Mouse (Mus musculus): Measurements from ENCODE around the gene Cdk2ap1. TPM values are rescaled to one million over a fixed set of nuclear protein-coding genes. Genes with fewer than 3 reads are reported as not detected.
A peak's percentile ranks its signal among the peaks of the same experiment; 100 is the strongest.
"Not testable (repeated sequence)": the region's sequence is repeated elsewhere in the genome, so short reads cannot be mapped to it uniquely, and the experiment has no call there.

Gene Cdk2ap1
- polyA plus RNA-seq, 1 experiment from 2014 or later: 53.7 TPM

DNA sequence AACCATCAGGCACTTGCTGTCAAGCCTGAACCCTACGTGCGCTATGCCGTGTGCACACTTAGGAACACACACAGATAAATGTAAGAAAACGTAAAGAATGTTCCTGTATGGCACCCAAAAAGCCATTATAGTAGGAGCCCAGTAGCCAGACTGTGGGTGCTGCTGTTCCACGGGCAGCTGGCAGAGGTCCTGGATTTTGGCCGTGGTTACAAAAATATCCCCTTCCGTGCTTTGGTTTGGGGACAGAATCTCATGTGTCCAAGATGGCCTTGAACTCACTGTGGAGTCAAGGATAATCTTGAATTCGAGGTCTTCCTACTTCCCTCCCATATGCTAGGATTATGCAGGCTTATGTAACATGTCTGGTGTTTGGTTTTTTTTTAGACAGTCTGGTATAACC lies 20.0 kb downstream of the Cdk2ap1 start:
- no peak overlapping the region for H3K27ac ChIP-seq (ENCODE audit: low read length)
- WGBS: 77% methylated on average over 8 of the region's 8 CpGs

DNA sequence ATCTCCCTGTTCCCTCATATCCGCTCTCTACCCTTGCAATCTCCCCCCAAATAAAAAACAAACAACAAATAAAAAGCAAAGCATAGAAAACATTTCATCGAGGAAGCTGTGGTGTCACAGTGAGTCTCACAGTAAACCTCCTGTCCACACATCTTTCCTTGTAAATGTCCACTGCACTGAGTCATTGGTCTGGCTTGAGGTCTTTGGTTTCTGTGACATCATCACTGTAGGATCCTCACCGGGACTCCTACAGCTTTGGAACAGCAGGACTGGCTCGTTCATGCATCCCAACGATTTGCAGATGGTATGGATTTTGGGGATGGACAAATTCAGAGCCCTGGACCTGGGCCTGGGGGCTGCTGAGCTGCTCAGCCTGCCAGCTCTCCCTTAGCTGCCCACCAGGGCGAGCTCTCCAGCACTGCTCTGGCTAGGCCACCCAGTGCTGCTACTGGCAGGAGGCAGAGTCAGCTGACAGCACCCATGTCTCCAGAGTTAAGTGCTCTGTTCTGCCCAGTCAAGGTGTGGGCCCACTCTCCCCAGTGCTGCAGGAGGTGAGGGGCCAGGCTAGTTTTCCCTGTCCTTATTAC lies 21.0 kb downstream of the Cdk2ap1 start:
- H3K4me2 ChIP-seq (replicated peaks; ENCODE audit: low read depth, low read length); H3K27me3 ChIP-seq (ENCODE audit: control insufficient read depth, insufficient read depth, low read length); H3K9me3 ChIP-seq (ENCODE audit: control insufficient read depth, low read depth, low read length); H3K27ac ChIP-seq (ENCODE audit: low read length); H3K9ac ChIP-seq (replicated peaks; ENCODE audit: low read depth, low read length); H3K4me3 ChIP-seq (ENCODE audit: low read depth, low read length): not testable (repeated sequence)
- WGBS: 67% methylated on average over 6 of the region's 6 CpGs
- Histone ChIP-seq H3K36me3 (ENCODE audit: control insufficient read depth, insufficient read depth, low read length) (peaks cover 19% of the 10 kb centered on the region), H3K4me1 (ENCODE audit: control insufficient read depth, insufficient read depth, low read length) (peaks cover 13% of the 10 kb centered on the region)
- 0 out of 2 replicates have a peak, but pooled peaks have one; percentile 29 for ATAC-seq (ENCODE audit: insufficient number of reproducible peaks, insufficient read depth, low FRiP score, low read depth)

More for the DNA sequence above, 20.0 kb downstream of the Cdk2ap1 start:
- no peak for ATAC-seq (ENCODE audit: insufficient number of reproducible peaks, insufficient read depth, low FRiP score, low read depth)
- H3K9ac ChIP-seq (replicated peaks; ENCODE audit: low read depth, low read length): no peak overlapping the region
- H3K4me2 ChIP-seq (replicated peaks; ENCODE audit: low read depth, low read length): no peak overlapping the region
- no peaks in the 10 kb centered on the region for H3K9me3 ChIP-seq (ENCODE audit: control insufficient read depth, low read depth, low read length)
- H3K27me3 ChIP-seq (ENCODE audit: control insufficient read depth, insufficient read depth, low read length): no peaks in the 10 kb centered on the region
- peaks cover 23% of the 10 kb centered on the region for H3K36me3 ChIP-seq (ENCODE audit: control insufficient read depth, insufficient read depth, low read length)
- H3K4me1 ChIP-seq (ENCODE audit: control insufficient read depth, insufficient read depth, low read length): peaks cover 5% of the 10 kb centered on the region; the same call in 1 of the 2 replicates
- no peak overlapping the region for H3K4me3 ChIP-seq (ENCODE audit: low read depth, low read length)

DNA sequence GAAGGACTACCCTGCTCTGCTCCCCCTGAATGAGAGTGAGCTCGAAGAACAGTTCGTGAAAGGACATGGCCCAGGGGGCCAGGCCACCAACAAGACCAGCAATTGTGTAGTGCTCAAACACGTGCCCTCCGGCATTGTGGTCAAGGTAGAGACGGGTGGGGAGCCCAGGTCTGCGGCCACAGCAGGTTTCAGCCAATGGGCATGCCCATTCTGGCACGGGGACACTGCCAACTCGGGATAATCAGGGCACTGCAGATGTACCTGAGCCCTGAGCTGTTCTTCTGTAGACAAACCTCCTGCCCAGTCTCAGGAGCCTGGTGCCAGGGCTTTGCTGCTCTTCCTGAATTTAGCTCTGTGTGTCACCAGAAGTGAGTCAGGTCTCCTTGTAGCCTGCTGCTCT lies 24.1 kb downstream of the Cdk2ap1 start:
- no peak overlapping the region for H3K9ac ChIP-seq (replicated peaks; ENCODE audit: low read depth, low read length)

DNA sequence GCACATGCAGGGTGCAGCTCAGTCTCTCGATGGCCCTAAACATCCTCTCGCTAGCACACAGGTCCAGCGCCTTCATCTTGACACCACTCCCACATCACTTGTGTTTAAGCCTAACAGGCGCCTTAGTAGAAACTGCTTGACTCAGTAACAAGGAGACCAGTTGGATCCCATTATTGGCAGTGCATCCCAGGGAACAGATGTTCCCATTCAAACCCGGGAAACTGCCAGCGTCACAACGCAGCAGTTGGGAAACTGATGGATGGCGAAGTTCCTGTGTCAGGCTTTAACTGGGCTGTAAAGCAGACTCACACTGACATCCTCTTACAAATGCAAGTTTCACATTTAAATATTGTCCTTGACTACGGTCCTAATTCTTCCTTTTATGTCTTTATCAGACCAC lies 25.0 kb downstream of the Cdk2ap1 start:
- ATAC-seq (ENCODE audit: insufficient number of reproducible peaks, insufficient read depth, low FRiP score, low read depth): peak; percentile 17; the same call in 1 of the 2 replicates

More for the DNA sequence above, 24.1 kb downstream of the Cdk2ap1 start:
- Histone ChIP-seq H3K27ac (ENCODE audit: low read length) (0 out of 2 replicates have a peak overlapping the region, but pooled peaks have one; percentile 12), H3K4me2 (replicated peaks; ENCODE audit: low read depth, low read length) (no peak overlapping the region), H3K27me3 (ENCODE audit: control insufficient read depth, insufficient read depth, low read length) (no peaks in the 10 kb centered on the region), H3K4me1 (ENCODE audit: control insufficient read depth, insufficient read depth, low read length) (peaks cover 13% of the 10 kb centered on the region), H3K4me3 (ENCODE audit: low read depth, low read length) (no peak overlapping the region), H3K36me3 (ENCODE audit: control insufficient read depth, insufficient read depth, low read length) (no peaks in the 10 kb centered on the region), H3K9me3 (ENCODE audit: control insufficient read depth, low read depth, low read length) (no peaks in the 10 kb centered on the region)
- WGBS: 88% methylated on average over 8 of the region's 8 CpGs
- no peak for ATAC-seq (ENCODE audit: insufficient number of reproducible peaks, insufficient read depth, low FRiP score, low read depth)

DNA sequence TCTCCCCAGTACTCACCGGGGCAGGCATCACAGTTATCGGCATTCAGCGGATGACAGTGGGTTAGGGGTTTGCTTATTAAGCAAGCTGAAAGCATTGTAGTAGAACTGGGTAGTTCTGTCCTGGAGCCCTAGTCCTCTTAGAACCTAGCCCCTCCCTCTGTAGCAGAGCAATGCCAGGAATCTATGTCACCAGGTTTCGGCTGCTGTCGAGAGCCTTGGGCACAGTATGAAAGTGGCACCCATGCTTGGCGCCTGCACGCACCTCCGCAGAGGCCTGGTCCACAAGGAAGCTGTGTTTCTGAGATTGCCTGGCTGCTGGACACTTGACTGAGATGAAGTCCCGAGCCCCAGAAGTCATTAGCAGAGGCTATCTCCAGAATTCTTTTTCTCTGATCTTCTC lies 25.8 kb downstream of the Cdk2ap1 start:
- Histone ChIP-seq H3K27ac (ENCODE audit: low read length) (no peak overlapping the region), H3K4me3 (ENCODE audit: low read depth, low read length) (no peak overlapping the region), H3K9ac (replicated peaks; ENCODE audit: low read depth, low read length) (no peak overlapping the region), H3K4me2 (replicated peaks; ENCODE audit: low read depth, low read length) (no peak overlapping the region), H3K36me3 (ENCODE audit: control insufficient read depth, insufficient read depth, low read length) (no peaks in the 10 kb centered on the region), H3K4me1 (ENCODE audit: control insufficient read depth, insufficient read depth, low read length) (peaks cover 13% of the 10 kb centered on the region), H3K9me3 (ENCODE audit: control insufficient read depth, low read depth, low read length) (no peaks in the 10 kb centered on the region), H3K27me3 (ENCODE audit: control insufficient read depth, insufficient read depth, low read length) (no peaks in the 10 kb centered on the region)
- no peak for ATAC-seq (ENCODE audit: insufficient number of reproducible peaks, insufficient read depth, low FRiP score, low read depth)
- 83% methylated on average over 9 of the region's 9 CpGs for WGBS

More for the DNA sequence above, 25.0 kb downstream of the Cdk2ap1 start:
- Histone ChIP-seq H3K9me3 (ENCODE audit: control insufficient read depth, low read depth, low read length) (no peaks in the 10 kb centered on the region), H3K27me3 (ENCODE audit: control insufficient read depth, insufficient read depth, low read length) (no peaks in the 10 kb centered on the region), H3K36me3 (ENCODE audit: control insufficient read depth, insufficient read depth, low read length) (no peaks in the 10 kb centered on the region), H3K4me1 (ENCODE audit: control insufficient read depth, insufficient read depth, low read length) (peaks cover 13% of the 10 kb centered on the region), H3K9ac (replicated peaks; ENCODE audit: low read depth, low read length) (no peak overlapping the region), H3K4me2 (replicated peaks; ENCODE audit: low read depth, low read length) (no peak overlapping the region), H3K27ac (ENCODE audit: low read length) (peak overlapping the region; percentile 12; the same call in 1 of the 2 replicates), H3K4me3 (ENCODE audit: low read depth, low read length) (no peak overlapping the region)
- 31% methylated on average over 9 of the region's 9 CpGs for WGBS

DNA sequence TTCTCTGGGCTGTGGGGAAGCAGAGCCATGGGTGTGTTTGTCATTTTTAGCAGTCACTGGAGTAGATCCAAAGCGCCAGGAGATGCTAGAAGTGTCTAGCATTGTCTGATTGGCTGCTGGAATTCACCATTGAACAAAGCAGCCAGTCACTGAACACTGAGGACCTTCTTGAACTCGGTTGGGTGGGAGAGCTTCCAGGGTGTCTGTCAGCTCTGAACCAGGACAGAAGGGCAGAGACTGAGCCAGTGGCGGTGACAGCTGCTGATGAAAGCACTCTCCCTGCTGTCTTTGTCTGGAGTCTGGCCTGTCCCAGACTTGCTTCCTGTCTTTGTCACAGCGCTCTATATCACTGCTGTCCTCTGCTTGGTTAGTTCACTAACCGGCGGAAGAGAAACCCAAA lies 28.5 kb downstream of the Cdk2ap1 start:
- Histone ChIP-seq H3K27me3 (ENCODE audit: control insufficient read depth, insufficient read depth, low read length) (no peaks in the 10 kb centered on the region), H3K4me3 (ENCODE audit: low read depth, low read length) (no peak overlapping the region), H3K9ac (replicated peaks; ENCODE audit: low read depth, low read length) (no peak overlapping the region), H3K36me3 (ENCODE audit: control insufficient read depth, insufficient read depth, low read length) (no peaks in the 10 kb centered on the region), H3K4me2 (replicated peaks; ENCODE audit: low read depth, low read length) (no peak overlapping the region), H3K27ac (ENCODE audit: low read length) (0 out of 2 replicates have a peak overlapping the region, but pooled peaks have one; percentile 15), H3K4me1 (ENCODE audit: control insufficient read depth, insufficient read depth, low read length) (peaks cover 13% of the 10 kb centered on the region), H3K9me3 (ENCODE audit: control insufficient read depth, low read depth, low read length) (no peaks in the 10 kb centered on the region)
- WGBS: 60% methylated on average over 6 of the region's 6 CpGs
- ATAC-seq (ENCODE audit: insufficient number of reproducible peaks, insufficient read depth, low FRiP score, low read depth): no peak

DNA sequence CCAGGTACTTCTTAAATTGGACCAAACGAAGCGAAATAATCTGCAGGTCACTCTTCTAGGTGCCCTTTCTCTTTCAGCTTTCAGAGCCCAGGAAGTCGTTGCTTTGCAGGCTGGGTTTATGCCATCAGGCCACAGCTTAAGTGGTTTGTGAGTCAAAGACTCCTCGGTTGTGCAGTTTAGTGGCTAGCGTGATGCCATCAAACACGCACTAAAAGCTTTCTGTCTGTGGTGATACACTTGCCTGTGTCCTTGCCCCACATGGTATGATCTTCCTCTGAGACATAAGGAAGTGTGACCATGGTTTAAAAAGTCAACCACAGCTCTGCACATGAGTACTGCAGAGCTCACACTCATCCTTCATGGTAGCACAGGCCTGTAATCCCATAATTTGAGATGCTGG lies 32.8 kb downstream of the Cdk2ap1 start:
- no peaks in the 10 kb centered on the region for H3K9me3 ChIP-seq (ENCODE audit: control insufficient read depth, low read depth, low read length)
- ATAC-seq (ENCODE audit: insufficient number of reproducible peaks, insufficient read depth, low FRiP score, low read depth): no peak
- H3K4me3 ChIP-seq (ENCODE audit: low read depth, low read length): no peak overlapping the region
- no peak overlapping the region for H3K27ac ChIP-seq (ENCODE audit: low read length)
- WGBS: 92% methylated on average over 6 of the region's 6 CpGs
- 0 out of 2 replicates have a peak, but pooled peaks cover 7% of the 10 kb centered on the region for H3K4me1 ChIP-seq (ENCODE audit: control insufficient read depth, insufficient read depth, low read length)
- no peaks in the 10 kb centered on the region for H3K27me3 ChIP-seq (ENCODE audit: control insufficient read depth, insufficient read depth, low read length)
- no peak overlapping the region for H3K4me2 ChIP-seq (replicated peaks; ENCODE audit: low read depth, low read length)
- no peaks in the 10 kb centered on the region for H3K36me3 ChIP-seq (ENCODE audit: control insufficient read depth, insufficient read depth, low read length)
- no peak overlapping the region for H3K9ac ChIP-seq (replicated peaks; ENCODE audit: low read depth, low read length)

DNA sequence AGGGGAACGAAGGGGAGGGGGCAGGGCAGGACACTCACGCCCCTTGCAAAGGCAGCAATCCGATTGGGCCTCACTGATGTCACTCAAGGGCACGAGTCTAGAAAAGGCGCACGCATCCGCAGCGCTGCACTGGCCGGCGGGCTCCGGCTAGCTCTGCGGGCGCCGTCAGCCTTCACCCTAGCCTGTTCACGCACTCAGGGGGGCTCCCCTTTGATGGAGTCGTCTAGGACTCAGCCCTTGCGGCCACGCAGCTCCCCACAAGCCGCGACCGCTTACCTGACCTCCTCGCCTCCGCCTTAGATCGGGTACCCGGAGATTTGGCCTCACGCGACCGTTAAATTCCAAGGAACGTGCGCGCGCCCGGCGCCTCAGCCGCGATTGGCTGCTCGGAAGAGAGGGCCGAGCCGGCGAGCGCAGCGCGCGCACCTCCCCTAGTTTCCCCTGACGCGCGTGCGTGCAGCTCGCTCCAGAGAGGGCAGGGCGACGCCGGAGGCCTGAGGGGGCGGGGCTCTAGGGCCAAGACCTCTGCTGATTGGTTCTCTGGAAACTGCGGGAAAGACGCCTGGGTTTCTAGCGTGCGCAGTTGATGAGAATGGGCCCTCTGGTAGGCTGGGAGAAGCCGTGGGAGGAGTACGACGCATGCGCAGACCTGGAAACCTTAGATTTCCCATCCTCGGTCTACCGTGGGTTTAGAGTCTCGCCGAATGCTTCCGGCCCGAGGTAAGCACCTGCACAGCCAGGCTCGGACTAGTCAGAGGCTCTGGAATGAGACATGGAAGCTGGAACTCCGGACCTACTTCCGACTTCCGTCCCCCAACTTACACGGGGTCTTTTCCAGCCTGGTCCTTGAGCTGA lies 35.1 kb downstream of the Cdk2ap1 start, which contains the start of the genes Mphosph9 and 2810006K23Rik:
Gene Mphosph9, minus strand, starts transcription at position 463 of the 855 bp plus-strand sequence.
Gene 2810006K23Rik, plus strand, starts transcription at position 580 of the 855 bp plus-strand sequence.
- peak; percentile 98 for ATAC-seq (ENCODE audit: insufficient number of reproducible peaks, insufficient read depth, low FRiP score, low read depth)
- Histone ChIP-seq H3K4me3 (ENCODE audit: low read depth, low read length) (peak within 1 kb of the TSS; percentile 47), H3K9ac (replicated peaks; ENCODE audit: low read depth, low read length) (peak within 1 kb of the TSS; percentile 41), H3K4me1 (ENCODE audit: control insufficient read depth, insufficient read depth, low read length) (0 out of 2 replicates have a peak, but pooled peaks cover 7% of the 10 kb centered on the region), H3K9me3 (ENCODE audit: control insufficient read depth, low read depth, low read length) (no peaks in the 10 kb centered on the region), H3K4me2 (replicated peaks; ENCODE audit: low read depth, low read length) (peak within 1 kb of the TSS; percentile 62), H3K36me3 (ENCODE audit: control insufficient read depth, insufficient read depth, low read length) (no peaks in the 10 kb centered on the region), H3K27ac (ENCODE audit: low read length) (peak within 1 kb of the TSS; percentile 92), H3K27me3 (ENCODE audit: control insufficient read depth, insufficient read depth, low read length) (no peaks in the 10 kb centered on the region)
- under 1% methylated on average over 72 of the region's 72 CpGs for WGBS
